Mouse (Mus musculus) olfactory bulb, adult 2 months (tissue): Measurements from ENCODE around the gene Ubl7. TPM values are rescaled to one million over a fixed set of nuclear protein-coding genes. Genes with fewer than 3 reads are reported as not detected.

ENCODE experiments used
- H3K27ac ChIP-seq: fragments of 200-500 bp; 2 replicates; pipeline ENCODE4 v1.5.1; 2012; ENCODE audit warnings: low read depth, low read length; ENCODE audit not compliant: insufficient read depth
- H3K4me1 ChIP-seq: fragments of 200-500 bp; 2 replicates; pipeline ENCODE4 v1.6.1; 2012; ENCODE audit warnings: low read length; ENCODE audit not compliant: control insufficient read depth, insufficient read depth
- H3K4me3 ChIP-seq: fragments of 200-500 bp; 2 replicates; pipeline ENCODE4 v1.5.1; 2012; ENCODE audit warnings: mild to moderate bottlenecking, low read depth, low read length, moderate library complexity; ENCODE audit not compliant: insufficient read depth
- CTCF ChIP-seq: fragments of 200-500 bp; IDR thresholded peaks from 2 replicates; pipeline ENCODE4 v1.5.1; 2012; ENCODE audit warnings: low read depth, mild to moderate bottlenecking, low read length, moderate library complexity; ENCODE audit not compliant: insufficient read depth
- POLR2A ChIP-seq: fragments of 200-500 bp; IDR thresholded peaks from 2 replicates; pipeline ENCODE4 v1.6.1; 2012; ENCODE audit warnings: mild to moderate bottlenecking, low read depth, low read length, moderate library complexity; ENCODE audit not compliant: insufficient read depth
- WGBS: fragments of 180-500 bp; shearing (Covaris S2); methylation state at CpG from one replicate; pipeline ENCODE4 v1.1.7; 2018; 5-methylcytosine and 5-hydroxymethylcytosine counted together
- polyA plus RNA-seq: library from polyadenylated mRNA; stranded (reverse); fragments of >200 nt; gene quantifications from 2 replicates; pipeline ENCODE4 v1.2.4, GENCODE M21; 2012; ENCODE audit warnings: low replicate concordance; ENCODE audit not compliant: missing spikeins, insufficient read depth, insufficient read length

Gene Ubl7
- polyA plus RNA-seq, 1 experiment, result not detected

GRCm38 (mm10) chr9:57978025-57978424 lies 67.2 kb downstream of the Ubl7 start:
- Histone ChIP-seq H3K4me1 (peaks cover 4% of the 10 kb centered on the region; the same call in 1 of the 2 replicates), H3K4me3 (no peak overlapping the region), H3K27ac (no peak overlapping the region)
- TF ChIP-seq POLR2A (no peak), CTCF (no peak)
- 84% methylated on average over 6 of the region's 6 CpGs for WGBS

DNA sequence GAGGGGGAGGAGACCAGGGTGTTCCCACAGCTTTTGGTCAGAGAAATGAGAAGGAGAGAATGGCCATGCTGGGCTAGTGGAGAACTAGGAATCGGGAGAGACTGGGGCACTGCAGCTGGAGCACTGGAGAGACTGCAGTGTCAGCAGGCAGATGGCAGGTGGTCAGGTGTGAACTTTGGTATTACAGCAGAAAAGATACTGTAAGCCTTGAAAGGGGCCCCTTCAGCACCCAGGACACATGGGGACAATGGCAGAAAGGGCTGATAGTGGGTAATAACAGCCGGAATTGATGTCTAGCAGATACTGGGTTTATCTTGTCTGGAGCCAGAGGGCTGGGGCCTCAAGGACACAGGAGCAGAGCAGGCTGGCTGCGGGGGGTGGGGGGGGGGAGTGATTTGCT lies 68.1 kb downstream of the Ubl7 start:
- peaks cover 4% of the 10 kb centered on the region; the same call in 1 of the 2 replicates for H3K4me1 ChIP-seq
- TF ChIP-seq POLR2A (no peak), CTCF (no peak)
- no peak overlapping the region for H3K4me3 ChIP-seq
- no peak overlapping the region for H3K27ac ChIP-seq
- WGBS, result 82% methylated on average over 3 of the region's 3 CpGs

Other genes with a start within 250 kb of the Ubl7 start
- not detected in 2 replicates for gene Cyp1a2, start 227.3 kb upstream of the Ubl7 start, polyA plus RNA-seq
- gene Cyp1a1, start 223.1 kb upstream of the Ubl7 start, polyA plus RNA-seq, result not detected in 2 replicates
- gene Edc3, start 202.4 kb upstream of the Ubl7 start, polyA plus RNA-seq, result not detected in 2 replicates
- 308 TPM in 1 of 2 replicates, not detected in the other for gene Clk3, start 145.1 kb upstream of the Ubl7 start, polyA plus RNA-seq
- gene Arid3b, start 74.2 kb upstream of the Ubl7 start, polyA plus RNA-seq, result not detected in 2 replicates
- not detected in 2 replicates for gene Sema7a, start 29.1 kb downstream of the Ubl7 start, polyA plus RNA-seq
- not detected in 2 replicates for gene Cyp11a1, start 95.4 kb downstream of the Ubl7 start, polyA plus RNA-seq
- gene Stra6, start 152.8 kb downstream of the Ubl7 start, polyA plus RNA-seq, result not detected in 2 replicates
- gene Ccdc33, start 207.8 kb downstream of the Ubl7 start, polyA plus RNA-seq, result not detected in 2 replicates